Mouse (Mus musculus): ENCODE results near the gene Usp15. TPM values are rescaled to one million over a fixed set of nuclear protein-coding genes. Genes with fewer than 3 reads are reported as not detected.

Usp15 gene
- total and polyA plus RNA-seq, 3 experiments: 1.5 to 105 (median 67.7) TPM

GRCm38 (mm10) chr10:123175771-123176170, 21.0 kb downstream of the Usp15 start:
- DNase-seq: no peak

GRCm38 (mm10) chr10:123170898-123171297, 25.9 kb downstream of the Usp15 start:
- DNase-seq: no peak

- no peak for DNase-seq
Measured at GRCm38 (mm10) chr10:123165542-123165941, 31.3 kb downstream of the Usp15 start.

- DNase-seq: no peak
Measured at GRCm38 (mm10) chr10:123160508-123160907, 36.3 kb downstream of the Usp15 start.

GRCm38 (mm10) chr10:123159316-123159715, 37.5 kb downstream of the Usp15 start:
- DNase-seq: peak; percentile 20

GRCm38 (mm10) chr10:123156392-123156791, 40.4 kb downstream of the Usp15 start:
- DNase-seq: no peak

GRCm38 (mm10) chr10:123155764-123156163, 41.0 kb downstream of the Usp15 start:
- no peak for DNase-seq

GRCm38 (mm10) chr10:123153321-123153720, 43.5 kb downstream of the Usp15 start:
- peak; percentile 55 for DNase-seq

GRCm38 (mm10) chr10:123148025-123148814, 48.6 kb downstream of the Usp15 start:
- DNase-seq: peak; percentile 32

- peak; percentile 80 for DNase-seq
Measured at GRCm38 (mm10) chr10:123147180-123147579, 49.6 kb downstream of the Usp15 start.

- DNase-seq: no peak
Measured at GRCm38 (mm10) chr10:123146349-123146748, 50.4 kb downstream of the Usp15 start.

- DNase-seq: no peak
Measured at GRCm38 (mm10) chr10:123144256-123144655, 52.5 kb downstream of the Usp15 start.

GRCm38 (mm10) chr10:123142395-123143050, 54.3 kb downstream of the Usp15 start:
- DNase-seq: no peak

- no peak for DNase-seq
Measured at GRCm38 (mm10) chr10:123135818-123136217, 61.0 kb downstream of the Usp15 start.

GRCm38 (mm10) chr10:123131487-123131886, 65.3 kb downstream of the Usp15 start:
- DNase-seq: no peak

- DNase-seq: no peak
Measured at GRCm38 (mm10) chr10:123120666-123121392, 76.0 kb downstream of the Usp15 start.

GRCm38 (mm10) chr10:123116861-123117260, 79.9 kb downstream of the Usp15 start:
- DNase-seq: no peak

- no peak for DNase-seq
Measured at GRCm38 (mm10) chr10:123113466-123113865, 83.3 kb downstream of the Usp15 start.

GRCm38 (mm10) chr10:123112787-123113168, 84.0 kb downstream of the Usp15 start:
- no peak for DNase-seq

- DNase-seq: no peak
Measured at GRCm38 (mm10) chr10:123112056-123112786, 84.6 kb downstream of the Usp15 start.

- no peak for DNase-seq
Measured at GRCm38 (mm10) chr10:123110548-123110947, 86.2 kb downstream of the Usp15 start.

- DNase-seq: no peak
Measured at GRCm38 (mm10) chr10:123108527-123108926, 88.3 kb downstream of the Usp15 start.

Measured in adrenal gland, adult 2 months (tissue).